Mouse (Mus musculus) liver, adult 2 months (tissue): ENCODE measurements around the gene Hspb8.

Experiments
- CTCF ChIP-seq: fragments of 200-500 bp; IDR thresholded peaks from 2 replicates; pipeline ENCODE4 v1.5.1; 2011; ENCODE audit warnings: low read depth, low read length, control low read depth
- POLR2A ChIP-seq: fragments of 200-500 bp; IDR thresholded peaks from 2 replicates; pipeline ENCODE4 v1.6.1; 2011; ENCODE audit warnings: low read length, control low read depth; ENCODE audit not compliant: insufficient read depth; ENCODE audit errors: extremely low read depth

DNA sequence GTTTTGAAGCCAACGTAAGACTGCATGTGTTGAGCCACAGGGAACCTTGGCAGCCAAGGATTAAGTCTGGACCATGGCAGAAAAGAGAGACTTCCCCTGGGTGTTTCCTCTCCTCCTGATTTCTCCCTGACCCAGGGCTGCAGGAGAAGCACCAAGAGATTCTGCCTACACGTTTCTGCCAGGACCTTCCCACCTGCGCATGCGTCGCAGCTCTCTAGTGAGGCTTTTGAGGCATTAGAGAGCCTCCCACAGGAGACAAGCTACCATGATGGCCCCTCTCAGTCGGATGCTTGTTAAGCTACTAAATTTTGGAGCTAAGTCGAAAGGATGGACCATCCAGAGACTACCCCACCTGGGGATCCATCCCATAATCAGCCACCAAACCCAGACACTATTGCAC, 35.1 kb upstream of the Hspb8 start:
- TF ChIP-seq CTCF (no peak), POLR2A (no peak)
